Mouse (Mus musculus): ENCODE measurements around the gene Dhx58. TPM values are rescaled to one million over a fixed set of nuclear protein-coding genes. Genes with fewer than 3 reads are reported as not detected.

Dhx58 gene
- total RNA-seq, 2 experiments from 2014 or later = 3.0 to 3.7 TPM

DNA sequence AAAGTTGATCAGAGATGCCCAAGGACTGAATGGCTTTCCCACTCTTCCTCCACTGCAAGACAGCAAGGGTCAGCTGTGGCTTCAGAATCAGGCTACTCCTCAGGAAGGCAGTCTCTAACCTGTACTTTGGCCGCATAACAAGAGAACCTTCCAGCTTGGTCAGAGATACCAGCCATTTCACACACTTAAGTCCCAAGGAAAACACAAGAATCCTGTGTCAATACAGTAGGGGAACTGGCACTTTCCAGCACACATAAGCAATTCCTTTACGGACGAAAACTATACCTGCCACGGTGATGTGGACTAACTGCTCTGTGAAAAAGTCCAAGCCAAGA is 32.6 kb upstream of the Dhx58 start:
- DNase-seq (ENCODE audit: extremely low spot score in 1 of 2, low spot score in 2 of 2) = no peak
- TF ChIP-seq CTCF (IDR thresholded peaks at IDR 0.05) = no peak
- intact Hi-C loops (cut with DNase I) = loop anchor here (2.0 kb wide), 1 partner anchor 16 kb away; no protein-coding TSS in a partner anchor
- H3K27ac ChIP-seq = no peak overlapping the region
- H3K4me3 ChIP-seq = peak overlapping the region; percentile 97; the same call in 1 of the 2 replicates

DNA sequence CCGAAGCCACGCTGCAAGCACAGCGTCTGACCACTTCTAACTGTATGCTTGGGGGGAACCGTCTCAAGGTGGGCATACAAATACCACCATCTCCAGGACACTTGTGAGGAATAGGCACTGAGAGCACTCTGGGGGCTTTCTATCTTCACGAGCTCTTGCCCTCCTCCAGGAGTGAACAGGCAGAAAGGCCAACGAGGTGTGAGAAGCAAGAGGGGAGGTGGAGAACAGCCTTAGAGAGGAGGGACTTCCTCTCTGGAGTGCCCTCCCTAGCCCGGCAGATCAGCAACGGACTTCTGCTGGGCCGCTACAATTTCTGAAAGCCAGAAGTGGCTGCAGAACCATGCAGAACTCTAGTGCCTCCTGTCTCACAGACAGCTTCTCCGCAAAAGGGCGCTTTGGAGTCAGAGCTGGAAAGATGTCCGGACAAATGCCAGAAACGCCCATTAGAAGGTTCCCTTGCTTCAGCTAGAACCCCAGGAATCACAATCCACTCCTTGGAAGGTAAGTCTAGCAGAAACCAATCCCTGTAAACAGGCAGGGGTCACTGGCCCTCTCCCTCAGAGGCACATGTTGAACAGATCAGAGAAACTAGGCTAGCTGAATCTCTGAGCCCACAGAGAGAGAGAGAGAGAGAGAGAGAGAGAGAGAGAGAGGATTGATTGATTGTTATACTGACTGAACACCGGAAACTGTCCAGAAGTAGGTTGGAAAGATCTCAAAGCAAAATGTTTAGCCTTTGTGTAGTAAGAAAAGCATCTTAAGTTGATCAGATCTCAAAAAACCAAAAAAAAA is 32.1 kb upstream of the Dhx58 start:
- TF ChIP-seq CTCF (IDR thresholded peaks at IDR 0.05) = no peak
- Histone ChIP-seq H3K27ac (no peak overlapping the region), H3K4me3 (no peak overlapping the region)
- intact Hi-C loops (cut with DNase I) = loop anchor here (2.0 kb wide), 1 partner anchor 15 kb away; no protein-coding TSS in a partner anchor
- DNase-seq (ENCODE audit: extremely low spot score in 1 of 2, low spot score in 2 of 2) = no peak

DNA sequence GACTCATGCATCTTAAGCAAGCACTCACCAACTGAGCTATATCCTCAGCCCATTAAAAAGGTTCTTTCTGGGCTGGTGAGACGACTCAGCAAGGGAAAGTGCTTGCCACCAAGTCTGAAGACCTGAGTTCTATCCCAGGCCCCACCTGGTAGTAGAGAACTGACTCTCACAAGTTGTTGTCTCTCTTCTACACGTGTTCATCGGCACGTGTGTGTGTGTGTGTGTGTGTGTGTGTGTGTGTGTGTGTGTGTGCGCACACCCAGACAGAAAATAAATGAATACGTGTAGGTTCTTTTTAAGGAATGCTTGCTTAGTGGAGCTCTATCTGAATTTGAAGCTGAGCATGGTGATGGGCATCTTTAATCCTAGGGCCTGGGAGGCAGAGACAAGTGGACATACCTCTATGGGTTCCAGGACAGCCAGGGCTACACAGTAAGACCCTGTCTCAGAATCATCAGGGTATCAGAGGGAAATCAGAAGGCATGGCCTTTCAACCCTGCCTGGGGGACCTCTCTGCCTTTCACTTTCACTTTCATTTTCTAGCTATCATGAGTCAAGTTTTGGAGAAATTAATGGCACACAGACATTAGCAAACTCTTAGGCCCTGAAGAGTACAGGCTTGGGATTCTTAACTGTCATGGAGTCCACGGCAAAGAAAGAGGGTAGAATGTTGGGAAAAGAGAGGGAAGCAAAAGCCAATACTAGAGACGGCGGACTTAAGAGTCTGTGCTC is 31.2 kb upstream of the Dhx58 start:
- no peak for DNase-seq (ENCODE audit: extremely low spot score in 1 of 2, low spot score in 2 of 2)
- no peak overlapping the region for H3K27ac ChIP-seq
- TF ChIP-seq CTCF (IDR thresholded peaks at IDR 0.05) = no peak
- intact Hi-C loops (cut with DNase I) = no loop called here
- no peak overlapping the region for H3K4me3 ChIP-seq

DNA sequence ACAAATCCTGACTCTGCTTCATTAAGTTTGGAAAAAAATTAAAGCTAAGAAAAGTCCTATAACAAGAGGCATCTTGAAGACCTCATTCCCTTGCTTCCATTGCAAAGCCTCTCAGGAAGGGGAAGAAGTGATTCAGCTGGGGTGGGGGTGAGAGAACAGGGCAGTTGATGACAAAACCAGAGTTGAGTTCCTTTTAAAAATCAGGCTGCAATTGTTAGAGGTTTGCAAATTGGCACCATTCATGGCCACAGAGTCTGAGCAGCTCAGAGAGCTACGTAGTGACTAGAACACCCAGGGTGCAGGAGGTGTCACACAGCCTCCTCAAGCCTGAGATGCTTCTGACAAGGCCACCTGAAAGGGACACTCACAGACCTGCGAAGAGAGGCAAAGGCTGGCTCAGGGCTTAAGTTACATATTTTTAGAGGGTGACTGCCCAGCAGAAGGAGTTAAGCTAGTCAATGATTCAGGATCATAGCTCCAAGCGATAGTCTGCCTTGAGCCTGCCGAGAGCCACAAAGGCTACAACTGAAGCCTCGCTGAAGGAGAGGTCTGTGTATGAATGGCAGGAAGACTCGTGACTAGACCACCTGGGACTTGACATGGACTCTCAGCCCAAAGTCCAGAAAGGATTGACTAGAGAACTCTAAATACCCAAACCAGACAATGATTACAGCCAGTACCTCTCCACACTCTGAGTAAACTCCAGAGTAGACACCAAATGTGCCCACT is 26.6 kb upstream of the Dhx58 start:
- TF ChIP-seq CTCF (IDR thresholded peaks at IDR 0.05) = no peak
- no peak for DNase-seq (ENCODE audit: extremely low spot score in 1 of 2, low spot score in 2 of 2)
- intact Hi-C loops (cut with DNase I) = no loop called here
- Histone ChIP-seq H3K27ac (no peak overlapping the region), H3K4me3 (no peak overlapping the region)

DNA sequence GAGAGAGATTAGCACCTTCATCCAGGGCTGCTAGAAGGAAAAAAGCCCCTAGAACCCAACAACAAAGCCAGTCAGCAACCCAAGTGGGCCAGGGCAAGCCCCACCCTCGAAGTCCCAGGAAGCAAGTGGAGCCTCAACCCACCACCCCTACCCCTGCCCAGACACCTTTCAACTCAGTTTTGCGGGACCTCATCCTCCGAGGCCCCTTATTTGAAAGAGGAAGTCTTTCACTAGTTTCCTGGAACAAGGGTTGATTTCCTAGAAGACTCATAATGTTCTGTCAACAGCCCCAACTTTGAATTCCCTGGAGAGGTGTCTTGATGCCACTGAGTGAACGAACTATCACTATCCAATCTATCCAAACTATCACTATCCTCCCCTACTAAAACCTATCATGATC is 25.9 kb upstream of the Dhx58 start:
- intact Hi-C loops (cut with DNase I) = no loop called here
- no peak for TF ChIP-seq CTCF (IDR thresholded peaks at IDR 0.05)
- no peak for DNase-seq (ENCODE audit: extremely low spot score in 1 of 2, low spot score in 2 of 2)
- Histone ChIP-seq H3K27ac (no peak overlapping the region), H3K4me3 (no peak overlapping the region)

DNA sequence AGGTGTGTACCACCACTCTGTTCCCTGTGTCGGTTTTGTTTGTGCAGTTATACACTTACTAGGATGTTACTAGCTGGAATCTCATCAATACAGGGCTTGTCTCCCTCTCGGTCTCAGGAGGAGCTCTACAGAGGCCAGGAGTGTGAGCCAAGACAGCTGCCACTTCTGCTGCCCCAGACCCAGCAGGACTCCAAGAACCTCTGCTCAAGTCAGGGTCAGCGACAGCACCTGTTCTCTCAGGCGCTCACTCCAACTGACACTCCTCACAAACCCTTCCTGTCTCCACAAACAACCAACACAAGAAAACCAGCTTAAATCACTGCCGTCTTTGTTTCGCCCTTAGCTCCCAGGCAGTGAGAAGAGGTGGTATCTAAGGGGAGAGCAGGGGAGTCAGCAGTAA is 24.5 kb upstream of the Dhx58 start:
- TF ChIP-seq CTCF (IDR thresholded peaks at IDR 0.05) = no peak
- no peak for DNase-seq (ENCODE audit: extremely low spot score in 1 of 2, low spot score in 2 of 2)
- Histone ChIP-seq H3K27ac (no peak overlapping the region), H3K4me3 (no peak overlapping the region)
- intact Hi-C loops (cut with DNase I) = no loop called here

DNA sequence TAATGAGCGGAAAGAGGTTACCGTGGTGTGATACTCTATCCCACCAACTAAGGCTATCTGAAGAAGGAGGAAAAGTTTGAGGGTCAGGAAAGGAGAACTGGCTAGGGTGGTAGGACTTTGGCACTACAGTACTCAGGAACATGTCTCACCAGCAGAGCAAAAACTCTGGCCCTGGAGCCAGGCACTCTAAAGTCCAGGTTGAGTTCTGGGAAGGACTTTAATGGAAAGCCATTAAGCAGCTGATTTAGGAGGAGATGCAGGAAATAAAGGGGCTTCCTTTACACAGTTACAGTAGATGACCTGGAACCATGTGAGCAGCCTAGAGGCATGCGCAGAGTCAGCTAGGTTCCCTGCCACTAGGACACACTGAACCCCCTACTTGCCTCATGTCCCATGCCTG is 23.1 kb upstream of the Dhx58 start:
- Histone ChIP-seq H3K27ac (no peak overlapping the region), H3K4me3 (no peak overlapping the region)
- intact Hi-C loops (cut with DNase I) = no loop called here
- TF ChIP-seq CTCF (IDR thresholded peaks at IDR 0.05) = no peak
- no peak for DNase-seq (ENCODE audit: extremely low spot score in 1 of 2, low spot score in 2 of 2)

DNA sequence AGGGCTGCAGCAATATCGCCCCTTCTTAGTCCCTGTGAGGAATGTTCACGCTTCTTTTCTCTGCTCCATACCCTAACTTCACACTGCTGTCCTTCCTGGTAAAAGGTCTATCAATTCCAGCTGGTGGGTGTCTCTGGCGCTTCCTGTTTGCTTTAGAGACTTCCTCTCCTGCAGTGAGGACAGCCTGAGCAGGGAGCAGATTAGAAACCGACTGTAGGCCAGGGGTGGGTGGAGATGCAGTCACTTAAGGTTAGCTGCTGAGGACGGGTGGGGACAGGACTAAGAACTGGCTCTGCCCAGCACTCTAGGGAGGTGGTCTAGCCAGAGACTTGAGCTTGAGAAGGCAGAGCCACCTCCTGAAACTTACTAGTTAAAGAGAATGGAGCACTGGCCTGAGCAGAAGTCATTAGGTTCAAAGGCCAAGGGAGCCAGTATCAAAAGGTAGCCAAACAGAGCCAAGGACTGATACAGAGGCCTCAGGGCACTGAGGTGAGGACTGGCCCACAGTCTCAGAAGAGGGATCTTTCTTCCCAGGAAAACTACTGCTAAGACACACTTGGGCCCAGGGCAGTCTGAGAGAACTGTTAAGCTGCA is 20.9 kb upstream of the Dhx58 start:
- DNase-seq (ENCODE audit: extremely low spot score in 1 of 2, low spot score in 2 of 2) = no peak
- no peak for TF ChIP-seq CTCF (IDR thresholded peaks at IDR 0.05)
- Histone ChIP-seq H3K4me3 (no peak overlapping the region), H3K27ac (peak overlapping the region; percentile 64)
- intact Hi-C loops (cut with DNase I) = no loop called here

DNA sequence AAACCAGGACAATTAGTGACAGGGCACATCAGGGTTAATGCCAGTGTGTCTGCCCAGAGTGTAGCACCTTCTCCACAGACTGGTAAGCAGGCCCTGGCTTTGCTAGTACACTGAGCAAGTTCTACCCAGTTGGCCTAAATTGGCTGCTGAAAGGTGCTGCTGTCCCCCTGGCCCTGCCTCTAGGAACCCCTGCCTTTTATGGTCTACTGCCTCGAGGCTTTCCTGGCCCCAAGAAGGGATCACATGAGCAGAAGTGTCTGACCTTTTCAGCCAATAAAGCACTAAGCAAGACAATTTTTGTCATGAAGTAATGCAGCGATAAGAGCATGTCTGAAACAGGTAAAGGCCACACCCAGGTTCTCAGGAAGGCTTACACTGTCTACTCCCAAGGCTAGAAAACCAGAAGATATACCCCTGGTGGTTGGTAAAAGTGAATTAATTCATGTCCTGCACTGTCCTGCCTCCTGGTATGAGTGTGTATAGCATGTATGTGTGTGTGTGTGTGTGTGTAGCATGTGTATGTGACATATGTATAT is 18.5 kb upstream of the Dhx58 start:
- peak overlapping the region; percentile 88 for H3K27ac ChIP-seq
- intact Hi-C loops (cut with DNase I) = no loop called here
- H3K4me3 ChIP-seq = no peak overlapping the region

DNA sequence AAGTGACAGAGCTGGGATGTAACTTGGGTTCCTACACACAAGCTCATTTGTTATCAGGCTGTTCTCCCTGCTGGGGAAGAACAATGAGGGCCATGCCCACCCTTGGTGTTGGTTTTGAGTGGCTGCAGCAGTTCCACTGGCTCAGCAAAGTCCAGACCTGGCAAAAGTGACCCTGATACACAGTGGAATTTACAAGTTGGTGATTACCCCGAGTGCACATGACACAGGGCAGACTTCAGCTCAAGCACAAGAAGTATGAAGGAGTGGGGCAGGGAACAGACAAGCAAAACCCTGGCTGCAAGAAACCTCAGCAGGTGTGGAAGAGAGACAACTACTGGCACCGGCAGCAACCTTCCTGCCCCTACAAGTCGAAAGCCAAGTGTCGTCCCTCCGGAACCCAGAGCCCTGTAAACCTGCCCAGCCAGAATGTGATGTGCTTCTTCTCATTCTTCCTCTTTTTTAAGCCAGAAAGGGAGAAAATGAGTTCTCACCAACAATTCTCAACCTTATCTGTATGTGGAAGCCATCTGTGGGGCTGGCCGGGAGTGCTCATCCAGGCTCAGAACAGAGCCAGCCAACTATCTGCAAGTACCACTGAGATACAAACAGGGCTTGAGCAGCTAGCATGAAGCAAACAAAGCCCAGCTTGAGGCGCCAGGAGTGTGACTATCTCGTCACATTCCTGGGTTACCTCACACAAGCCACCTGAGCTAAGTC is 17.9 kb upstream of the Dhx58 start:
- intact Hi-C loops (cut with DNase I) = loop anchor here (2.0 kb wide), 1 partner anchor 15 kb away; no protein-coding TSS in a partner anchor
- no peak for DNase-seq (ENCODE audit: extremely low spot score in 1 of 2, low spot score in 2 of 2)
- no peak for TF ChIP-seq CTCF (IDR thresholded peaks at IDR 0.05)
- Histone ChIP-seq H3K4me3 (no peak overlapping the region), H3K27ac (peak overlapping the region; percentile 88)

More for the DNA sequence above, 18.5 kb upstream of the Dhx58 start:
- no peak for TF ChIP-seq CTCF (IDR thresholded peaks at IDR 0.05)
- DNase-seq (ENCODE audit: extremely low spot score in 1 of 2, low spot score in 2 of 2) = no peak

DNA sequence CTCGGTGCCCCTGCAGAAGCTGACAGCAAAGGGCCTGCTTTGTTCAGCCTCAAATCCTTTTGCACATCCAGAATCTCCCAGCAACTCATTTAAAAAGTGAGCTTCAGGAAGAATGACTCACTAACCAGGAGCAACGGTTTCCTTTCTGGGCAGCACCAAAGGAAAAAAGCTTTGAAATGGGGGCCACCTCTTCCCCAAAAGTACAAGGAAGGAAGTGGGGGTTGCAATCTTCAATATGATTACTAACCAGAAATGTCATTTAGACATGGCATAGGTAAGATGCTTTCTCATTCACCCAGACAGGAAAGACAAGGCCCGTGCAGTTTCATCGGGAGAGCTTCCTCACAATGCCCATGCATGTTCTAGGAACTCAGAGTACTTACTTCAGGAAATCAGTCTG is 17.2 kb upstream of the Dhx58 start:
- DNase-seq (ENCODE audit: extremely low spot score in 1 of 2, low spot score in 2 of 2) = no peak
- intact Hi-C loops (cut with DNase I) = loop anchor here (2.0 kb wide), 1 partner anchor 16 kb away; no protein-coding TSS in a partner anchor
- H3K4me3 ChIP-seq = no peak overlapping the region
- no peak for TF ChIP-seq CTCF (IDR thresholded peaks at IDR 0.05)
- H3K27ac ChIP-seq = peak overlapping the region; percentile 88
